Mouse (Mus musculus) hindbrain, postnatal 0 days (tissue): ENCODE measurements around the gene St3gal5. TPM values are rescaled to one million over a fixed set of nuclear protein-coding genes. Genes with fewer than 3 reads are reported as not detected.
A peak's percentile ranks its signal among the peaks of the same experiment; 100 is the strongest.

Experiments
- ATAC-seq: fragments of 200-750 bp; cut with Nextera tagmentation; 2 replicates; pipeline ENCODE4 v1.8.0; 2017; ENCODE audit warnings: mild to moderate bottlenecking, moderate TSS enrichment, moderate library complexity
- DNase-seq: peaks from one replicate; pipeline ENCODE4 v3.0.0-alpha.2; 2015; ENCODE audit warnings: low spot score
- H3K27ac ChIP-seq: fragments of 300-500 bp; sonication (generic); 2 replicates; pipeline ENCODE4 v1.5.1; 2014; ENCODE audit warnings: mild to moderate bottlenecking
- H3K27me3 ChIP-seq: fragments of 300-500 bp; sonication (generic); 2 replicates; pipeline ENCODE4 v1.6.1; 2014; ENCODE audit warnings: low read length, mixed read lengths; ENCODE audit not compliant: insufficient read depth
- H3K36me3 ChIP-seq: fragments of 300-500 bp; sonication (generic); 2 replicates; pipeline ENCODE4 v1.6.1; 2014; ENCODE audit warnings: low read length, mixed read lengths; ENCODE audit not compliant: insufficient read depth
- H3K4me1 ChIP-seq: fragments of 300-500 bp; sonication (generic); 2 replicates; pipeline ENCODE4 v1.6.1; 2014; ENCODE audit warnings: antibody characterized with exemption, low read length, mixed read lengths; ENCODE audit not compliant: insufficient read depth
- H3K4me2 ChIP-seq: fragments of 300-500 bp; sonication (generic); 2 replicates; pipeline ENCODE4 v1.6.1; 2014; ENCODE audit warnings: low read depth, mild to moderate bottlenecking, low read length, moderate library complexity, mixed read lengths
- H3K4me3 ChIP-seq: fragments of 300-500 bp; sonication (generic); 2 replicates; pipeline ENCODE4 v1.5.1; 2014; ENCODE audit warnings: low read length
- H3K9ac ChIP-seq: fragments of 300-500 bp; sonication (generic); replicated peaks from 2 replicates; pipeline ENCODE4 v1.6.1; 2014; ENCODE audit warnings: mild to moderate bottlenecking, low read length, moderate library complexity, mixed read lengths
- H3K9me3 ChIP-seq: fragments of 300-500 bp; sonication (generic); 2 replicates; pipeline ENCODE4 v1.6.1; 2016; ENCODE audit warnings: low read length, mixed read lengths
- CTCF ChIP-seq: IDR thresholded peaks from 2 replicates; pipeline ENCODE4 v1.5.1; 2016; ENCODE audit warnings: antibody characterized with exemption, control low read depth, low read depth
- WGBS: fragments of 180-500 bp; shearing (Covaris S2); extraction: QIAGEN DNeasy Blood & Tissue Kit; methylation state at CpG from one replicate; pipeline ENCODE4 v1.1.7; 2014; 5-methylcytosine and 5-hydroxymethylcytosine counted together
- polyA plus RNA-seq: library from polyadenylated mRNA; unstranded; fragments of >200 nt; fragmentation: Nextera tagmentation; extraction: Ambion mirVana; gene quantifications from 2 replicates; pipeline ENCODE4 v1.2.1, GENCODE M21; 2015
- total RNA-seq: library from RNA; depleted of rRNA; stranded (reverse); fragments of >200 nt; gene quantifications from 2 replicates; pipeline ENCODE4 v1.2.3, GENCODE M21; 2014

St3gal5 gene
- total and polyA plus RNA-seq, 2 experiments from 2014 or later, result 23.5 to 59.8 TPM

DNA sequence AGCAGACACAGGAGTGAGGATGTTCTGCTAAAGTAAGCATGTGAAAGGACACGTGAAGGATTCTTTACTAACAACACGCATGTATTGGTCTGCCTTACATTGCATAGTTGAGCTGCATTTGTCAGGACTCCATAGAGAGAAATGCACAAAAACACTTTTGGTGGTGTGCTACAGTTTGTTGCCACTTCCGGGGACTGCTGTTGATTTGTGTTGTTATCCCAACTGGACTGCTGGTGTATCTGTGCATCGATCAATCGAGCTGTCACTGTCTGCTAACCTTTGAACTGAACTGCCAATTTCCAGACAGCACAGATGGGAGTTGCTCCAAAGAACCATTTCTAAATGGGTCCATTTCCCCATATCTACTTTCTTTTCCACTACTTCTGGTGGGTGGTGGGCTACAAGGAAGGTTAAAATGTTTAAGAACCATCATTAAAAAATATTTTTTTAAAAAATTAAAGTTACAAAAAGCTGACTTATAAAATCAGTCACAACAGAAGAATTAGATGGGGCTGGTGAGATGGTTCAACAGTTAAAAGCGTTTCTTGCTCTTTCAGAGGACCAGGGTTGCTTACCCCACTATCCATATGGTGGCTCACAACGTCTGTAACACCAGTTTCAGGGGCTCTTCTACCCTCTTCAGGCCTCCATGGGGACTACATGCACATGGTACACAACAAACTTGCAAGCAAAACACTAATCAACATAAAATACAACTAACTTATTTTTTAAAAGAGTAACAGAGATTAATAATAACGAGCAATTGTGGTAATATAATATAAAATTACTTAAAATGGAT is 61.8 kb downstream of the St3gal5 start:
- peaks cover 5% of the 10 kb centered on the region; the same call in 1 of the 2 replicates for H3K36me3 ChIP-seq
- WGBS, result 82% methylated on average over 8 of the region's 8 CpGs
- H3K9ac ChIP-seq, result no peak overlapping the region
- no peak overlapping the region for H3K4me2 ChIP-seq
- no peaks in the 10 kb centered on the region for H3K4me1 ChIP-seq
- no peak for ATAC-seq
- no peak overlapping the region for H3K4me3 ChIP-seq
- H3K9me3 ChIP-seq, result no peaks in the 10 kb centered on the region
- no peaks in the 10 kb centered on the region for H3K27me3 ChIP-seq
- no peak for DNase-seq
- peak; percentile 38 for TF ChIP-seq CTCF
- H3K27ac ChIP-seq, result no peak overlapping the region

GRCm38 (mm10) chr6:72159861-72160395 is 62.5 kb downstream of the St3gal5 start:
- H3K27ac ChIP-seq, result no peak overlapping the region
- no peak for TF ChIP-seq CTCF
- WGBS, result 78% methylated on average over 10 of the region's 10 CpGs

DNA sequence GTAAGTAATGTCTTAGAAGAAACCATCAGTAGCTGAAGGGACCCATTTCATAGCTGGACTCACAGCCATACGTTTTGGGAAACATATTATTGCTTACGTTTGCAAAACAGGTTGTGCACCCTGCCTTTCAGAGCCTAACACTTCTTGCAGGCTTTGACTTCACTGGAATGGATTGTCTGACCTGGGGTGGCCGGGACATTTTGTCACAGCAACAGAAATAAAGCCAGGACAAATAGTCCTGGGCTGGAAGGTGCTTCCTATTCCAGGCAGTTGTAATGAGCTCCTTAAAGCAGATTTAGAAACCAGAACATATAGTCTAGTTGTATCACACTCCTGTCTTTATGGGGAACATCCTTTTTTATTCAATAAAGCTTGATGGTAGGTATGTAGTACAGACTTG is 63.6 kb downstream of the St3gal5 start:
- no peak overlapping the region for H3K9ac ChIP-seq
- no peak for DNase-seq
- TF ChIP-seq CTCF, result no peak
- no peak overlapping the region for H3K4me3 ChIP-seq
- H3K4me2 ChIP-seq, result no peak overlapping the region
- H3K27ac ChIP-seq, result no peak overlapping the region
- no peaks in the 10 kb centered on the region for H3K9me3 ChIP-seq
- 83% methylated on average over 3 of the region's 3 CpGs for WGBS
- H3K36me3 ChIP-seq, result no peaks in the 10 kb centered on the region
- H3K4me1 ChIP-seq, result no peaks in the 10 kb centered on the region
- no peak for ATAC-seq
- no peaks in the 10 kb centered on the region for H3K27me3 ChIP-seq

More at GRCm38 (mm10) chr6:72159861-72160395, 62.5 kb downstream of the St3gal5 start:
- H3K4me3 ChIP-seq, result no peak overlapping the region
- H3K4me1 ChIP-seq, result no peaks in the 10 kb centered on the region
- ATAC-seq (no peak), DNase-seq (no peak)
- H3K4me2 ChIP-seq, result no peak overlapping the region
- H3K9ac ChIP-seq, result no peak overlapping the region
- H3K9me3 ChIP-seq, result no peaks in the 10 kb centered on the region
- H3K36me3 ChIP-seq, result peaks cover under 1% of the 10 kb centered on the region; the same call in 1 of the 2 replicates
- no peaks in the 10 kb centered on the region for H3K27me3 ChIP-seq

GRCm38 (mm10) chr6:72161751-72162150 is 64.4 kb downstream of the St3gal5 start:
- Histone ChIP-seq H3K9ac (no peak overlapping the region), H3K27me3 (no peaks in the 10 kb centered on the region), H3K4me2 (no peak overlapping the region), H3K27ac (no peak overlapping the region), H3K36me3 (no peaks in the 10 kb centered on the region), H3K9me3 (no peaks in the 10 kb centered on the region), H3K4me3 (no peak overlapping the region), H3K4me1 (no peaks in the 10 kb centered on the region)
- no peak for ATAC-seq
- no peak for TF ChIP-seq CTCF
- no peak for DNase-seq
- 88% methylated on average over 5 of the region's 5 CpGs for WGBS

GRCm38 (mm10) chr6:72162155-72162890 is 64.9 kb downstream of the St3gal5 start:
- Histone ChIP-seq H3K9me3 (no peaks in the 10 kb centered on the region), H3K36me3 (no peaks in the 10 kb centered on the region), H3K9ac (no peak overlapping the region), H3K4me1 (no peaks in the 10 kb centered on the region), H3K4me2 (no peak overlapping the region), H3K27ac (no peak overlapping the region), H3K4me3 (no peak overlapping the region), H3K27me3 (no peaks in the 10 kb centered on the region)
- 50% methylated on average over 19 of the region's 19 CpGs for WGBS
- peak; percentile 10 for DNase-seq
- no peak for TF ChIP-seq CTCF
- ATAC-seq, result no peak

DNA sequence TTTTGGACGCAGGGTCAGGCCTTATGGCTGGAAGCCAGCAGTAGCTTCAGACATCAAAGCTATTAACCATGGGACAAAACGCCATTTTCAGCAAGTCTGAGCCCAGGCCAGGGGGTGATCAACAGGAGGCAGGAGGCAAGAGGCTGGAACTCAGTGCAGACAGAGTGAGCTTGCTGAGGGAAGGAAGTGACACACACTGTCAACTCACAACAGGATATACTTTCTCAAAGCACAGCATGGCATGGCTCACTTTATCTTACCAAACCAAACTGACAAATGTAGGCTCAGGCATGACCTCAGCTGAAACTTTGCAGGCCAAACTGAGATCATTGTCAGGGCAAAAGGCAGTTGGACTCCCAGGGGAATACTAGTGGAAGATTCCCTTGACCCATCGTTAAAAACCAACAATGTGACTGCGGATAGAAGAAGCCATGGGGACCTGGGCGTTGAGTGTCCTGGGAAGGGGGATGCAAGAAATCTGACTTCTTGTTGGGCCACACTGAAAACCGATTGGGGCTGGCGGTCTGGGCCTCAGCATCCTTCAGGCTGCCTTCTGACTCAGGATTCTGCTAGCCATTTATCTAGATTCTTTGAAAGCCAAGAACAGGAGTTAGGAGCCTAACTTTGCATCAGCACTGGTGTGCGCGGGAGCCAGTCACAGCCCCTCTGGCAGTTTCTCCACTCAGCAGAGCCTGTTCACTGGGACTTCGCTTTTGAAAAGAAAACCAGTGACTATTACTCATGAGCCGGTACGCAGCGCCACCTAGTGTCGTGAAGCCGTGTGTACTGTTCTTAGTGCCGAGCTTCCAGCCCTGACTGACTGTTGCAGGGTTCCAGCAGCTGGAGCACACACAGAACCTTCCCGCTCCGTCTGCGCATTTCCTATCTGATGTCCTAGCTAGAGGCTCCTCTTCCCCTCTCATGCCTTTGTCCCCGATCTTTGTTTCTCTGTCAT is 67.2 kb downstream of the St3gal5 start:
- DNase-seq, result peak; percentile 95
- Histone ChIP-seq H3K9ac (no peak overlapping the region), H3K9me3 (no peaks in the 10 kb centered on the region), H3K4me1 (no peaks in the 10 kb centered on the region), H3K36me3 (no peaks in the 10 kb centered on the region), H3K4me2 (no peak overlapping the region), H3K4me3 (no peak overlapping the region), H3K27ac (no peak overlapping the region), H3K27me3 (no peaks in the 10 kb centered on the region)
- peak; percentile 94 for ATAC-seq
- 18% methylated on average over 20 of the region's 20 CpGs for WGBS
- TF ChIP-seq CTCF, result peak; percentile 98
